Mouse (Mus musculus) liver, embryonic 14.5 days (tissue): ENCODE results near the gene Itpk1. TPM values are rescaled to one million over a fixed set of nuclear protein-coding genes. Genes with fewer than 3 reads are reported as not detected.

Source experiments
- ATAC-seq: fragments of 200-750 bp; cut with Nextera tagmentation; 2 replicates; pipeline ENCODE4 v1.8.0; 2017; ENCODE audit warnings: moderate number of reproducible peaks, mild to moderate bottlenecking, moderate library complexity; ENCODE audit not compliant: insufficient read depth
- DNase-seq, 3 experiments: peaks; one replicate each; pipeline ENCODE4 v3.0.0-alpha.2; 2012 to 2013; ENCODE audit warnings: low read depth in 3 of 3, low spot score in 3 of 3
- H3K27ac ChIP-seq: fragments of 300-500 bp; sonication (generic); 2 replicates; pipeline ENCODE4 v1.5.1; 2014; ENCODE audit warnings: moderate library complexity, mild to moderate bottlenecking, control low read depth, inconsistent platforms
- H3K27me3 ChIP-seq: fragments of 300-500 bp; sonication (generic); 2 replicates; pipeline ENCODE4 v1.6.1; 2014; ENCODE audit warnings: mild to moderate bottlenecking, low read length, moderate library complexity; ENCODE audit not compliant: control insufficient read depth, insufficient read depth
- H3K36me3 ChIP-seq: fragments of 300-500 bp; sonication (generic); replicated peaks from 2 replicates; pipeline ENCODE4 v1.6.1; 2014; ENCODE audit warnings: low read depth; ENCODE audit not compliant: control insufficient read depth, insufficient read depth
- H3K4me1 ChIP-seq, 2 experiments: fragments of 200-500 bp in 1 of 2; fragments of 300-500 bp in 1 of 2; sonication (generic) in 1 of 2; replicated peaks; 2 replicates each; pipeline ENCODE4 v1.6.1; 2012 to 2014; ENCODE audit warnings: antibody characterized with exemption in 1 of 2, inconsistent platforms in 1 of 2, low read length in 1 of 2; ENCODE audit not compliant: control insufficient read depth in 2 of 2, insufficient read depth in 2 of 2
- H3K4me2 ChIP-seq: fragments of 300-500 bp; sonication (generic); 2 replicates; pipeline ENCODE4 v1.6.1; 2014; ENCODE audit warnings: low read depth, mild to moderate bottlenecking, control low read depth, moderate library complexity
- H3K4me3 ChIP-seq, 2 experiments: fragments of 200-500 bp in 1 of 2; fragments of 300-500 bp in 1 of 2; sonication (generic) in 1 of 2; 2 replicates each; pipeline ENCODE4 v1.5.1; 2012 to 2014; ENCODE audit warnings: low read depth in 2 of 2, low read length in 2 of 2, mild to moderate bottlenecking in 2 of 2, control low read depth in 1 of 2, inconsistent platforms in 1 of 2, moderate library complexity in 1 of 2; ENCODE audit not compliant: insufficient read depth in 1 of 2
- H3K9ac ChIP-seq: fragments of 300-500 bp; sonication (generic); replicated peaks from 2 replicates; pipeline ENCODE4 v1.6.1; 2014; ENCODE audit warnings: mild to moderate bottlenecking, control low read depth, moderate library complexity
- H3K9me3 ChIP-seq: fragments of 300-500 bp; sonication (generic); 2 replicates; pipeline ENCODE4 v1.6.1; 2016; ENCODE audit warnings: low read length, mixed read lengths; ENCODE audit not compliant: control insufficient read depth
- CTCF ChIP-seq: IDR thresholded peaks from 2 replicates; pipeline ENCODE4 v1.5.1; 2016; ENCODE audit warnings: antibody characterized with exemption, low read depth, control low read depth
- EP300 ChIP-seq: IDR thresholded peaks from 2 replicates; pipeline ENCODE4 v1.6.1; 2016; ENCODE audit warnings: antibody characterized with exemption, low read depth
- WGBS: fragments of 180-500 bp; shearing (Covaris S2); extraction: QIAGEN DNeasy Blood & Tissue Kit; methylation state at CpG from one replicate; pipeline ENCODE4 v1.1.7; 2014; ENCODE audit not compliant: insufficient replicate concordance; 5-methylcytosine and 5-hydroxymethylcytosine counted together
- polyA plus RNA-seq, 2 experiments: library from polyadenylated mRNA; depleted of rRNA in 1 of 2; stranded (reverse) in 1 of 2; unstranded in 1 of 2; fragments of >200 nt; fragmentation: Nextera tagmentation in 1 of 2; extraction: Ambion mirVana in 1 of 2; gene quantifications; 2 replicates each; pipeline versions ENCODE4 v1.2.1 to v1.2.3; 2012 to 2014

Itpk1 gene
- polyA plus RNA-seq, 2 experiments: 2.3 to 2.4 TPM

GRCm38 (mm10) chr12:102607808-102608517 is 96.8 kb downstream of the Itpk1 start:
- H3K36me3 ChIP-seq: no peaks in the 10 kb centered on the region
- no peak overlapping the region for H3K27ac ChIP-seq
- 74% methylated on average over 11 of the region's 11 CpGs for WGBS
- TF ChIP-seq EP300 (no peak), CTCF (no peak)
- ATAC-seq: no peak
- H3K27me3 ChIP-seq: no peaks in the 10 kb centered on the region
- no peak overlapping the region for H3K4me3 ChIP-seq
- no peaks in the 10 kb centered on the region for H3K9me3 ChIP-seq
- no peak overlapping the region for H3K9ac ChIP-seq
- H3K4me2 ChIP-seq: no peak overlapping the region
- DNase-seq: no peak
- no peaks in the 10 kb centered on the region for H3K4me1 ChIP-seq

GRCm38 (mm10) chr12:102607066-102607465 is 97.7 kb downstream of the Itpk1 start:
- DNase-seq: no peak
- 70% methylated on average over 8 of the region's 8 CpGs for WGBS
- Histone ChIP-seq H3K27ac (no peak overlapping the region), H3K27me3 (no peaks in the 10 kb centered on the region), H3K4me3 (no peak overlapping the region), H3K9ac (no peak overlapping the region), H3K4me2 (no peak overlapping the region), H3K4me1 (no peaks in the 10 kb centered on the region), H3K9me3 (no peaks in the 10 kb centered on the region), H3K36me3 (no peaks in the 10 kb centered on the region)
- no peak for ATAC-seq
- TF ChIP-seq EP300 (no peak), CTCF (no peak)

GRCm38 (mm10) chr12:102605607-102606006 is 99.1 kb downstream of the Itpk1 start:
- no peak for TF ChIP-seq CTCF
- no peak for TF ChIP-seq EP300
- Histone ChIP-seq H3K27ac (no peak overlapping the region), H3K9me3 (no peaks in the 10 kb centered on the region), H3K36me3 (no peaks in the 10 kb centered on the region), H3K4me1 (no peaks in the 10 kb centered on the region; a peak in 1 of 4 replicates), H3K4me2 (no peak overlapping the region), H3K27me3 (no peaks in the 10 kb centered on the region), H3K4me3 (no peak overlapping the region), H3K9ac (no peak overlapping the region)
- ATAC-seq (no peak), DNase-seq (no peak)
- 52% methylated on average over 6 of the region's 6 CpGs for WGBS

- Histone ChIP-seq H3K36me3 (no peaks in the 10 kb centered on the region), H3K9me3 (peaks cover 2% of the 10 kb centered on the region; the same call in 1 of the 2 replicates), H3K4me1 (no peaks in the 10 kb centered on the region; a peak in 1 of 4 replicates), H3K27me3 (no peaks in the 10 kb centered on the region), H3K27ac (no peak overlapping the region), H3K4me2 (no peak overlapping the region), H3K4me3 (no peak overlapping the region), H3K9ac (no peak overlapping the region)
- DNase-seq: no peak
- ATAC-seq: no peak
- 65% methylated on average over 9 of the region's 9 CpGs for WGBS
- TF ChIP-seq EP300: no peak
- no peak for TF ChIP-seq CTCF
Measured at GRCm38 (mm10) chr12:102602255-102603041, 102.3 kb downstream of the Itpk1 start.

- TF ChIP-seq CTCF: no peak
- no peak for TF ChIP-seq EP300
- Histone ChIP-seq H3K27ac (no peak overlapping the region), H3K4me1 (no peaks in the 10 kb centered on the region; a peak in 1 of 4 replicates), H3K9ac (no peak overlapping the region), H3K27me3 (no peaks in the 10 kb centered on the region), H3K9me3 (peaks cover 2% of the 10 kb centered on the region; the same call in 1 of the 2 replicates), H3K4me3 (no peak overlapping the region), H3K36me3 (no peaks in the 10 kb centered on the region), H3K4me2 (no peak overlapping the region)
- WGBS: 50% methylated on average over 8 of the region's 8 CpGs
- DNase-seq (no peak), ATAC-seq (no peak)
Measured at GRCm38 (mm10) chr12:102601847-102602246, 102.9 kb downstream of the Itpk1 start.
